Mouse (Mus musculus) left cerebral cortex, postnatal 10 days (tissue): ENCODE measurements around the gene Dnah7c. TPM values are rescaled to one million over a fixed set of nuclear protein-coding genes. Genes with fewer than 3 reads are reported as not detected.

Experiments used
- DNase-seq, 2 experiments: peaks; one replicate each; pipeline ENCODE4 v3.0.0; 2021 to 2022; ENCODE audit warnings: low spot score in 2 of 2, mixed read lengths in 1 of 2; ENCODE audit errors: extremely low spot score in 1 of 2
- intact Hi-C: fragments of 180-260 bp; cut with DNase I; formaldehyde crosslinking; loops from one replicate; pipeline ENCODE4 v1.15.1; 2025
- total RNA-seq, 2 experiments: library from RNA; stranded (reverse); gene quantifications; 2 replicates each; pipeline ENCODE4 v1.2.3; 2021

The Dnah7c gene
- total RNA-seq, 2 experiments from 2014 or later, result 0.41 to 1.3 TPM

- intact Hi-C loops, result no loop called here
- no peak for DNase-seq
These were observed 419.8 kb downstream of the Dnah7c start for GRCm38 (mm10) chr1:46845221-46845620.

GRCm38 (mm10) chr1:46849758-46850157, 424.4 kb downstream of the Dnah7c start:
- intact Hi-C loops, result loop anchor here (10.0 kb wide), 1 partner anchor 245 kb away; no protein-coding TSS in a partner anchor
- DNase-seq, result peak; percentile 44 to 69

- intact Hi-C loops, result loop anchor here (10.0 kb wide), 1 partner anchor 243 kb away; no protein-coding TSS in a partner anchor
- DNase-seq, result no peak
These were observed 426.2 kb downstream of the Dnah7c start for GRCm38 (mm10) chr1:46851586-46851985.

DNA sequence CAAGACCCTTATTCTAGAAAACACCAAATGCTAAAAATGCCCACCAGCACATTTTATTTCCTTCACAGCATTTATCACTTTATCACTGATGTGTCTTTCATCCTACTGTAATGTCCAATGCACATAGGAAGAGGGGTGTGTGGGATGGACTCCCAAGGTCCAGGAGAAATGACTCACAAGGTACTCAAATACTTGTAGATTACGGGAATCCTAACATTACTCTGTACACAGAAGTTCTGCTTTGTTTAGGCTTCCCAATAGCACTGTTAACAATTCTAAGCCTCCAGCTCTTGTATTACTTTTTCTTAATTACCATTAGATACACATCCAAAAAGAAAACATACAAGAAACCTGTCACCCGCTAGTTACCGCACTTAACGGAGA, 426.8 kb downstream of the Dnah7c start:
- DNase-seq, result no peak
- intact Hi-C loops, result loop anchor here (1.0 to 10.0 kb wide), 2 partner anchors 117 to 243 kb away; no protein-coding TSS in a partner anchor

DNA sequence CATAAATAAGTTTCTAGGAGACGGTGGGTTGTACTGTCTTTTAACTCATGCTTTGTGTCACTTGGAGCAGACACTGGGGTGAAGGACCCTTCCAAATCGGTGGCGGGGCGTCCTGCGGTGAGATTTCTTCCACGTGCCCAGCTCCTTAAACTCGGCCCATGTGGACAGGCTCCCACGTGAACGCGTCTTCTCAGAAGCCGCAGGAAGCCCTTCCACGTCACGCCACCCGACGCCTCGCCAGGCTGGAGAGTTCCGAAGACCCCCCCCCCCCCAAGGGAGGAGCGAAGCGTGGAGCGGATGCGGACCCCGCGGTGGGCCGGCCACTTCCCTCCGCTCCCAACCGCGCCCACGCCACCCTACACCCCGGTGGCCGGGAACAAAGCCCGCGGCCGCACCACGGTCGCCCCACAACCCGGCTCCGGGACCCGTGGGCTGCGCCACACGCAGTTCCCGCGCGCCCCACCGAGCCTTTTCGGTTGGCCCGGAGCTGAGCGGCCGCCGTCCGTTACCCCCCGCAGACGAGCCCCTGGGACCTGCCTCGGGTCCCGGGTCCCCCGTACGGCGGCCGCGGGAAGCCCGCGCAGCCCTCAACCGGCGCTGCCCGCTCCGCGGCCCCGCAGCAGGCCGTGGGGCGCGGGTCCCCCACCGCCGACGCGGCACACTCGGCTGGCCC, 427.3 kb downstream of the Dnah7c start:
- intact Hi-C loops, result loop anchor here (1.0 to 10.0 kb wide), 2 partner anchors 117 to 242 kb away; no protein-coding TSS in a partner anchor
- peak; percentile 66 to 92 for DNase-seq

DNA sequence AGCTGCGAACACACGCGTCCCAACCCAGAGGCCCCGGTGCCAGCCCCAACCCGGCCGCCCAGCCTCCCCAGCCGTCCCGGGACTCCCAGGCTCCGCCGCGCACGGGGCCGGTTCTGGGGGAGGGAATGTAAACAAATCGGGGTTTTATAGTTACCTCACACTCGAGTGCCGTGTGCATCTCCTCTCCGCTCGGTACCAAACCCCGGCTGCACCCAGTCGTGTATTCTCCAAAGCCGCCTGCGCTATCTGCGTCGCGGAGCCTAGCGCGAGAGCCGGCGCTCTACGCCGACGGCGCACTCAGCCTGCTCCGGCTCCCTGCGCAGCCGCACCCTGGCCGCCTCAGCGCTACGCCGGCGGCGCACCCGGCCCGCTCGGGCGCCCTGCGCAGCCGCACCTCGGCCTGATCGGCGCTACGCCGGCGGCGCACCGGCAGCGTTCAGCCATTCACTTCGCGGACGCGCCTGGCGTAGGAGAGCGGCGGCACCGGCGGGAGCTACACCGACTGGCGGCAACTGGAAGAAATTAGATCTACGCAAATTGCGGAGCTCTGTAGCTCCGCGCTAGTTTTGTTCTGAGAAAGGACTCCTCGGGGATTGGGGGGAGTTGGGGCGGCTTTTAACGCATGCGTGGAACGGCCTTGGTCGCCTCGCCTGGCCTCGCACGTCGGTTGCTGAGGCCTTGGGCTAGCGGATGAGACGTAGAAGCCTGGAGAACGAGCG, 428.1 kb downstream of the Dnah7c start:
- DNase-seq, result peak; percentile 96 to 97
- intact Hi-C loops, result loop anchor here (10.0 kb wide), 1 partner anchor 241 kb away; no protein-coding TSS in a partner anchor

DNA sequence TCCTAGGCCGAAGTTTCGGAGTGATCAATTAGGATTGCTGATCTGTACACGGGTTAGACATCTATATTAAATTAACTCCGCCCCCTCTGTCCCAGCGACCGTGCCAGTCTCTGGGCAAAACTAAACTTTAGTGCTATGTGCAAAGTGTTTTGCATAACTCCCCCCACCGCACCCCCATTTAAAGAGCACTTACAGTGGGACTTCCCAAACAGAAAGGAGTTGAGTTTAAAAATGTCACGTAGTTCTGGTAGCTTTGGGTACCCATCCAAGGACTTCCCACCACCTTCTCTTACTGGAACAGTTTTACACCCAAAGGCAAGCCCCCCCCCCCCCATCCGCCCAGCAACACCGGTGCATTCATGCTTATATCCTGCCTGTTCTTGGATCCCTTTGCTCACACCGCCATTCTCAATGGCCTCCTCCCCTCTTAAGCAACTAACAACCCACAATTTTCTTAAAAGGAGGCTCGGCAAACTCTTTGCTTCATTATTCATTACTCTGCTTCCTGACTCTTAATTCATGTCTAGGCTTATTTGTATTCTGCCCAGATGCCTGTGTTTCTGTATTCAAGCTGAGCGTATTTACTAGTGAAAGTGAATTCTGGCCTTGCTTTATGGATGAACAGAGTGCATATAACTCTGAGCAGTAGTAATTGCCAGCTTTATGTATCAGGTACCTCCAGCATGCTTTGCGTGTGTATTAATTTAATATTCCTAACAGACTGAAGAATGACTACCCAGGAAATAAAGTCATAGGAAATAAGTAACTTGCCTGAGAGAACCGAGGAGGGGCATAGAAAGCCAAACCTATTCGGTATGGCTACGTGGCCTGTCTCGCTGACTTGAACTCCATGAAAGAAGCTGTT, 428.9 kb downstream of the Dnah7c start:
- intact Hi-C loops, result loop anchor here (10.0 kb wide), 1 partner anchor 241 kb away; no protein-coding TSS in a partner anchor
- no peak for DNase-seq

GRCm38 (mm10) chr1:46856498-46856897, 431.1 kb downstream of the Dnah7c start:
- intact Hi-C loops, result loop anchor here (5.0 to 10.0 kb wide), 2 partner anchors 56 to 238 kb away; no protein-coding TSS in a partner anchor
- no peak for DNase-seq
